Mouse (Mus musculus) CH12.LX (cell line): ENCODE results near the gene Tmed2.

ENCODE experiments used
- CTCF ChIP-seq, 2 experiments: IDR thresholded peaks in 1 of 2; conservative IDR thresholded peaks in 1 of 2; 2 replicates each; pipeline ENCODE4 v1.5.1; 2011 to 2012; ENCODE audit warnings: low read depth in 2 of 2, low read length in 2 of 2, improper control_type of control experiment in 1 of 2, inconsistent platforms in 1 of 2, mild to moderate bottlenecking in 1 of 2, moderate library complexity in 1 of 2
- ETS1 ChIP-seq: conservative IDR thresholded peaks from 2 replicates; pipeline ENCODE4 v1.6.1; 2012; ENCODE audit warnings: low read depth, mild to moderate bottlenecking, inconsistent platforms, low read length, improper control_type of control experiment, moderate library complexity
- GABPA ChIP-seq: IDR thresholded peaks from 2 replicates; pipeline ENCODE4 v1.6.1; 2012; ENCODE audit warnings: low read depth, low read length, improper control_type of control experiment, inconsistent platforms; ENCODE audit not compliant: insufficient replicate concordance
- PAX5 ChIP-seq: IDR thresholded peaks from 2 replicates; pipeline ENCODE4 v1.6.1; 2012; ENCODE audit warnings: low read length, inconsistent platforms, mixed read lengths
- POLR2A ChIP-seq: IDR thresholded peaks from 2 replicates; pipeline ENCODE4 v1.6.1; 2011; ENCODE audit warnings: low read depth, mild to moderate bottlenecking, improper control_type of control experiment, low read length
- TCF12 ChIP-seq: IDR thresholded peaks from 2 replicates; pipeline ENCODE4 v1.6.1; 2014; ENCODE audit warnings: low read depth, mild to moderate bottlenecking, inconsistent platforms, low read length, improper control_type of control experiment
- USF1 ChIP-seq: IDR thresholded peaks from 2 replicates; pipeline ENCODE4 v1.6.1; 2014; ENCODE audit warnings: low read depth, mild to moderate bottlenecking, inconsistent platforms, low read length, improper control_type of control experiment

DNA sequence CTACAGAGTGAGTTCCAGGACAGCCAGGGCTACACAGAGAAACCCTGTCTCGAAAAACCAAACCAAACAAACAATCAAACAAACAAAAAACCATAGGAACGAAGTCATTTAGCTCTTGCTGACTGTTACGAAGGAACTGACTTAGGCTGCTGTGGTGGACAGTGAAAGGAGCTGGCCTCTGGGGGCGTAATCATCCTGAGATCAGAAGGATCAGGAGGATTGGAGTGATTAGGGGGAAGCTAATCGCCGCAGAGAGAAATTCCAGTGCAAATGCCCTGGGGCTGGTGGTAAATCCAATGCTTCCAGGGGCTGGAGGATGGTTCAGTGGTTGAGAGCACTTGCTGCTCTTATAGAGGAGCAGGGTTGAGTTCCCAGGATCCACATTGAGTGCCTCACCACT is 13.1 kb downstream of the Tmed2 start:
- TF ChIP-seq ETS1: no peak
- no peak for TF ChIP-seq POLR2A
- TF ChIP-seq CTCF (conservative IDR thresholded peaks at IDR 0.05 in 1 of 2, IDR thresholded peaks at IDR 0.05 in 1 of 2; ENCODE audit: low read depth in 2 of 2, low read length in 2 of 2): no peak
- TF ChIP-seq PAX5: no peak
- no peak for TF ChIP-seq GABPA
- TF ChIP-seq USF1: no peak
- TF ChIP-seq TCF12: no peak
